Mouse (Mus musculus): ENCODE data around the gene Gimap1. TPM values are rescaled to one million over a fixed set of nuclear protein-coding genes. Genes with fewer than 3 reads are reported as not detected.

Gimap1 gene
- polyA plus RNA-seq, 1 experiment from 2014 or later: 9.2 TPM

- ATAC-seq: peak; percentile 47; the same call in 1 of the 2 replicates
- Histone ChIP-seq H3K4me1 (ENCODE audit: insufficient read depth) (peaks cover 7% of the 10 kb centered on the region), H3K4me2 (ENCODE audit: low read depth, low read length) (no peak overlapping the region), H3K27me3 (ENCODE audit: insufficient read depth, low read length) (no peaks in the 10 kb centered on the region), H3K4me3 (ENCODE audit: low read depth, low read length) (no peak overlapping the region), H3K27ac (ENCODE audit: low read depth) (no peak overlapping the region), H3K9ac (replicated peaks) (no peak overlapping the region), H3K36me3 (replicated peaks; ENCODE audit: insufficient read depth, low read length) (no peaks in the 10 kb centered on the region), H3K9me3 (ENCODE audit: low read length) (no peaks in the 10 kb centered on the region)
- DNase-seq: peak; percentile 83
- TF ChIP-seq EP300 (IDR thresholded peaks at IDR 0.05; ENCODE audit: low read depth): no peak
- TF ChIP-seq CTCF (IDR thresholded peaks at IDR 0.05; ENCODE audit: low read depth): peak; percentile 92
- 10% methylated on average over 8 of the region's 8 CpGs for WGBS (ENCODE audit: insufficient replicate concordance)
These were observed 33.2 kb downstream of the Gimap1 start for GRCm38 (mm10) chr6:48772030-48772429.

GRCm38 (mm10) chr6:48784406-48784805, 45.6 kb downstream of the Gimap1 start:
- no peak overlapping the region for H3K4me3 ChIP-seq (ENCODE audit: low read depth, low read length)
- no peaks in the 10 kb centered on the region for H3K36me3 ChIP-seq (replicated peaks; ENCODE audit: insufficient read depth, low read length)
- DNase-seq (no peak), ATAC-seq (no peak)
- no peak overlapping the region for H3K4me2 ChIP-seq (ENCODE audit: low read depth, low read length)
- no peaks in the 10 kb centered on the region for H3K27me3 ChIP-seq (ENCODE audit: insufficient read depth, low read length)
- H3K27ac ChIP-seq (ENCODE audit: low read depth): peak overlapping the region; percentile 41; the same call in 1 of the 2 replicates
- no peak overlapping the region for H3K9ac ChIP-seq (replicated peaks)
- TF ChIP-seq EP300 (IDR thresholded peaks at IDR 0.05; ENCODE audit: low read depth) (no peak), CTCF (IDR thresholded peaks at IDR 0.05; ENCODE audit: low read depth) (no peak)
- H3K9me3 ChIP-seq (ENCODE audit: low read length): no peaks in the 10 kb centered on the region
- no peaks in the 10 kb centered on the region for H3K4me1 ChIP-seq (ENCODE audit: insufficient read depth)
- WGBS (ENCODE audit: insufficient replicate concordance): 84% methylated on average over 1 of the region's 1 CpGs

- Histone ChIP-seq H3K4me3 (ENCODE audit: low read depth, low read length) (no peak overlapping the region), H3K4me2 (ENCODE audit: low read depth, low read length) (no peak overlapping the region), H3K27me3 (ENCODE audit: insufficient read depth, low read length) (no peaks in the 10 kb centered on the region), H3K9ac (replicated peaks) (no peak overlapping the region), H3K4me1 (ENCODE audit: insufficient read depth) (no peaks in the 10 kb centered on the region), H3K27ac (ENCODE audit: low read depth) (no peak overlapping the region; the same call in 1 of the 2 replicates), H3K36me3 (replicated peaks; ENCODE audit: insufficient read depth, low read length) (no peaks in the 10 kb centered on the region), H3K9me3 (ENCODE audit: low read length) (no peaks in the 10 kb centered on the region)
- WGBS (ENCODE audit: insufficient replicate concordance): 55% methylated on average over 1 of the region's 1 CpGs
- DNase-seq: no peak
- peak; percentile 36; the same call in 1 of the 2 replicates for ATAC-seq
- TF ChIP-seq CTCF (IDR thresholded peaks at IDR 0.05; ENCODE audit: low read depth): no peak
- TF ChIP-seq EP300 (IDR thresholded peaks at IDR 0.05; ENCODE audit: low read depth): peak; percentile 60; the same call in 1 of the 2 replicates
These were observed 46.3 kb downstream of the Gimap1 start for GRCm38 (mm10) chr6:48785189-48785588.

GRCm38 (mm10) chr6:48785601-48786000, 46.7 kb downstream of the Gimap1 start:
- H3K4me1 ChIP-seq (ENCODE audit: insufficient read depth): no peaks in the 10 kb centered on the region
- no peak overlapping the region for H3K4me3 ChIP-seq (ENCODE audit: low read depth, low read length)
- H3K36me3 ChIP-seq (replicated peaks; ENCODE audit: insufficient read depth, low read length): no peaks in the 10 kb centered on the region
- no peaks in the 10 kb centered on the region for H3K9me3 ChIP-seq (ENCODE audit: low read length)
- no peak overlapping the region for H3K4me2 ChIP-seq (ENCODE audit: low read depth, low read length)
- ATAC-seq (no peak), DNase-seq (no peak)
- no peak overlapping the region for H3K9ac ChIP-seq (replicated peaks)
- H3K27ac ChIP-seq (ENCODE audit: low read depth): no peak overlapping the region; the same call in 1 of the 2 replicates
- no peak for TF ChIP-seq EP300 (IDR thresholded peaks at IDR 0.05; ENCODE audit: low read depth)
- no peaks in the 10 kb centered on the region for H3K27me3 ChIP-seq (ENCODE audit: insufficient read depth, low read length)
- WGBS (ENCODE audit: insufficient replicate concordance): 77% methylated on average over 2 of the region's 2 CpGs

GRCm38 (mm10) chr6:48787867-48788266, 49.0 kb downstream of the Gimap1 start:
- Histone ChIP-seq H3K27ac (ENCODE audit: low read depth) (no peak overlapping the region), H3K4me3 (ENCODE audit: low read depth, low read length) (no peak overlapping the region), H3K4me1 (ENCODE audit: insufficient read depth) (no peaks in the 10 kb centered on the region), H3K36me3 (replicated peaks; ENCODE audit: insufficient read depth, low read length) (no peaks in the 10 kb centered on the region), H3K9me3 (ENCODE audit: low read length) (no peaks in the 10 kb centered on the region), H3K27me3 (ENCODE audit: insufficient read depth, low read length) (no peaks in the 10 kb centered on the region), H3K4me2 (ENCODE audit: low read depth, low read length) (no peak overlapping the region), H3K9ac (replicated peaks) (no peak overlapping the region)
- ATAC-seq: no peak
- TF ChIP-seq CTCF (IDR thresholded peaks at IDR 0.05; ENCODE audit: low read depth): no peak
- no peak for TF ChIP-seq EP300 (IDR thresholded peaks at IDR 0.05; ENCODE audit: low read depth)
- no peak for DNase-seq
- WGBS (ENCODE audit: insufficient replicate concordance): 67% methylated on average over 2 of the region's 2 CpGs

Other genes starting within 250 kb of the Gimap1 start
- 1.1 and 1.2 TPM in 2 replicates for gene Atp6v0e2, start 201.4 kb upstream of the Gimap1 start, polyA plus RNA-seq (2015; fragmentation: Nextera tagmentation; extraction: Ambion mirVana)
- gene Lrrc61, start 184.3 kb upstream of the Gimap1 start, polyA plus RNA-seq (2015; fragmentation: Nextera tagmentation; extraction: Ambion mirVana): 2.4 and 2.7 TPM in 2 replicates
- 485 and 531 TPM in 2 replicates for gene Rarres2, start 166.3 kb upstream of the Gimap1 start, polyA plus RNA-seq (2015; fragmentation: Nextera tagmentation; extraction: Ambion mirVana)
- gene Gm45021, start 149.4 kb upstream of the Gimap1 start, polyA plus RNA-seq (2015; fragmentation: Nextera tagmentation; extraction: Ambion mirVana): not detected in 2 replicates
- gene Repin1, start 145.2 kb upstream of the Gimap1 start, polyA plus RNA-seq (2015; fragmentation: Nextera tagmentation; extraction: Ambion mirVana): 14.4 and 14.8 TPM in 2 replicates
- gene Gm44965, start 145.1 kb upstream of the Gimap1 start, polyA plus RNA-seq (2015; fragmentation: Nextera tagmentation; extraction: Ambion mirVana): not detected in 2 replicates
- gene Zfp775, start 137.0 kb upstream of the Gimap1 start, polyA plus RNA-seq (2015; fragmentation: Nextera tagmentation; extraction: Ambion mirVana): 0.93 and 1.8 TPM in 2 replicates
- gene AI854703, start 112.3 kb upstream of the Gimap1 start, polyA plus RNA-seq (2015; fragmentation: Nextera tagmentation; extraction: Ambion mirVana): 0.16 and 0.20 TPM in 2 replicates
- gene Gimap8, start 91.8 kb upstream of the Gimap1 start, polyA plus RNA-seq (2015; fragmentation: Nextera tagmentation; extraction: Ambion mirVana): 1.1 TPM in 2 replicates
- 10.2 and 10.9 TPM in 2 replicates for gene Gimap9, start 62.9 kb upstream of the Gimap1 start, polyA plus RNA-seq (2015; fragmentation: Nextera tagmentation; extraction: Ambion mirVana)
- gene Gimap4, start 54.5 kb upstream of the Gimap1 start, polyA plus RNA-seq (2015; fragmentation: Nextera tagmentation; extraction: Ambion mirVana): 13.5 and 14.5 TPM in 2 replicates
- gene Gimap6, start 30.8 kb upstream of the Gimap1 start, polyA plus RNA-seq (2015; fragmentation: Nextera tagmentation; extraction: Ambion mirVana): 12.2 and 12.5 TPM in 2 replicates
- gene Gm28053, start 20.4 kb upstream of the Gimap1 start, polyA plus RNA-seq (2015; fragmentation: Nextera tagmentation; extraction: Ambion mirVana): 1.1 TPM in 1 of 2 replicates, not detected in the other
- 0.59 and 0.65 TPM in 2 replicates for gene Gimap7, start 20.4 kb upstream of the Gimap1 start, polyA plus RNA-seq (2015; fragmentation: Nextera tagmentation; extraction: Ambion mirVana)
- gene Gimap5, start 7.1 kb downstream of the Gimap1 start, polyA plus RNA-seq (2015; fragmentation: Nextera tagmentation; extraction: Ambion mirVana): 4.7 and 5.9 TPM in 2 replicates
- 0.75 and 0.82 TPM in 2 replicates for gene Gimap3, start 31.8 kb downstream of the Gimap1 start, polyA plus RNA-seq (2015; fragmentation: Nextera tagmentation; extraction: Ambion mirVana)
- gene Tmem176a, start 101.9 kb downstream of the Gimap1 start, polyA plus RNA-seq (2015; fragmentation: Nextera tagmentation; extraction: Ambion mirVana): 174 and 198 TPM in 2 replicates
- 255 and 270 TPM in 2 replicates for gene Tmem176b, start 102.4 kb downstream of the Gimap1 start, polyA plus RNA-seq (2015; fragmentation: Nextera tagmentation; extraction: Ambion mirVana)
- gene Aoc1, start 133.8 kb downstream of the Gimap1 start, polyA plus RNA-seq (2015; fragmentation: Nextera tagmentation; extraction: Ambion mirVana): 0.11 TPM in 2 replicates
- gene 1600015I10Rik, start 190.8 kb downstream of the Gimap1 start, polyA plus RNA-seq (2015; fragmentation: Nextera tagmentation; extraction: Ambion mirVana): not detected in 2 replicates
- gene Doxl2, start 235.9 kb downstream of the Gimap1 start, polyA plus RNA-seq (2015; fragmentation: Nextera tagmentation; extraction: Ambion mirVana): not detected in 2 replicates
- not detected in 2 replicates for gene Svs1, start 247.8 kb downstream of the Gimap1 start, polyA plus RNA-seq (2015; fragmentation: Nextera tagmentation; extraction: Ambion mirVana)